Mouse (Mus musculus): ENCODE data around the gene Mrpl52. TPM values are rescaled to one million over a fixed set of nuclear protein-coding genes. Genes with fewer than 3 reads are reported as not detected.

Gene Mrpl52
- total and polyA plus RNA-seq, 3 experiments = 469 to 473 TPM; not detected in 1

DNA sequence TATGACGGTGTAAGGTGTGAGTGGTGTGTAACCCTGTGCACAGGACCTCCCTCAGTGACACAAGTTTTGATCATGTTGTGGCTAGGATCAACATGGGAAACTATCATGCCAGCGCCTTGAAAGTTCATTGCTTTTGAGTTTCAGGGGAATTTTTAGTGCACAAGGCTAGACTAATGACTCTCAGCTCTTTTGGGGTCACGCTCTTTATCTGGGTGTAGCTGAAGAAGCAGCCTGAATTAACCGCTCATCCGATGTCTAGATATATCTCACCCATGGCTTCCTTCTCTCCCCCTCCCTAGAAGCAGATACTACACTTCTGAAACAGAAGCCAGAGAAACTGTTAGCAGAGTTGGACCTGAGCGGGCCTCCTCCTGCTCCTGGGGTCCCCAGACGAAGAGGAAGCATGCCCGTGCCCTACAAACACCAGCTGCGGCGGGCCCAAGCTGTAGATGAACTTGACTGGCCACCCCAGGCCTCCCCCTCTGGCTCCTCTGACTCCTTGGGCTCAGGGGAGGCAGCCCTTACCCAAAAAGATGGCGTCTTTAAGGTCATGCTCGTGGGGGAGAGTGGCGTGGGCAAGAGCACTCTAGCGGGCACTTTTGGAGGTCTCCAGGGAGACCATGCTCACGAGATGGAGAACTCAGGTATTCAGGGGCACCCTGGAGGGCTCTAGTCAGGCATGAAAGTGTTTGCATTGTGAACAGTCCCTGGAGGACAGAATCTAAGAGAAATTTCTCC lies 50.6 kb downstream of the Mrpl52 start:
- Histone ChIP-seq H3K9ac (ENCODE audit: control insufficient read depth, low read depth, low read length, poor library complexity, severe bottlenecking) (peak overlapping the region; percentile 49), H3K9me3 (replicated peaks; ENCODE audit: insufficient read depth, low read length) (no peaks in the 10 kb centered on the region), H3K4me3 (ENCODE audit: control insufficient read depth in 1 of 2, insufficient read depth in 1 of 2, low read depth in 2 of 2, low read length in 2 of 2) (no peak overlapping the region; a peak in 1 of 4 replicates), H3K36me3 (ENCODE audit: control insufficient read depth in 1 of 2, insufficient read depth in 2 of 2, low read length in 2 of 2) (peaks cover 0 to 30% of the 10 kb centered on the region in 2 experiments; a peak in 2 of 4 replicates), H3K27ac (ENCODE audit: control insufficient read depth, low read depth, low read length) (peak overlapping the region; percentile 80), H3K4me1 (ENCODE audit: control insufficient read depth in 1 of 2, insufficient read depth in 2 of 2, low read length in 2 of 2) (peaks cover 22 to 33% of the 10 kb centered on the region in 2 experiments), H3K27me3 (ENCODE audit: control insufficient read depth in 1 of 2, insufficient read depth in 2 of 2, low read length in 2 of 2) (no peaks in the 10 kb centered on the region), H3K79me2 (ENCODE audit: control insufficient read depth, insufficient read depth, low read length, poor library complexity) (no peaks in the 10 kb centered on the region)
- peak; percentile 76 for DNase-seq (ENCODE audit: low read depth, low spot score)
- TF ChIP-seq MAZ (IDR thresholded peaks at IDR 0.05; ENCODE audit: low read depth, low read length) = 0 out of 2 replicates have a peak, but pooled peaks have one; percentile 58
- no peak for TF ChIP-seq MXI1 (IDR thresholded peaks at IDR 0.05; ENCODE audit: low read depth, low read length)
- peak; percentile 32; the same call in 1 of the 2 replicates for TF ChIP-seq HCFC1 (IDR thresholded peaks at IDR 0.05; ENCODE audit: low read depth, low read length)
- peak in 1 of 2 experiments; percentile 48; a peak in 1 of 4 replicates for TF ChIP-seq POLR2A (IDR thresholded peaks at IDR 0.05; ENCODE audit: control insufficient read depth in 1 of 2, insufficient read depth in 1 of 2, low read depth in 1 of 2, low read length in 2 of 2, poor library complexity in 1 of 2)
- TF ChIP-seq TAL1 (IDR thresholded peaks at IDR 0.05; ENCODE audit: low read length) = no peak
- no peak for TF ChIP-seq ZMIZ1 (IDR thresholded peaks at IDR 0.05; ENCODE audit: low read depth, low read length)
- peak; percentile 79; the same call in 1 of the 2 replicates for TF ChIP-seq GATA1 (IDR thresholded peaks at IDR 0.05; ENCODE audit: low read depth, low read length)
- TF ChIP-seq BHLHE40 (IDR thresholded peaks at IDR 0.05; ENCODE audit: borderline replicate concordance, low read depth, low read length) = peak; percentile 60; the same call in 1 of the 2 replicates
- 0 out of 2 replicates have a peak, but pooled peaks have one; percentile 23 for TF ChIP-seq MEF2A (IDR thresholded peaks at IDR 0.05; ENCODE audit: extremely low read depth, insufficient replicate concordance, low read depth, low read length, poor library complexity, severe bottlenecking)
- no peak for TF ChIP-seq POLR2AphosphoS2 (IDR thresholded peaks at IDR 0.05; ENCODE audit: low read length)
- TF ChIP-seq MAX (IDR thresholded peaks at IDR 0.05; ENCODE audit: low read length) = peak; percentile 71
- no peak for TF ChIP-seq RAD21 (IDR thresholded peaks at IDR 0.05; ENCODE audit: low read depth, low read length)
- peak; percentile 63; the same call in 1 of the 2 replicates for TF ChIP-seq RCOR1 (IDR thresholded peaks at IDR 0.05; ENCODE audit: low read depth, low read length)
- TF ChIP-seq E2F4 (IDR thresholded peaks at IDR 0.05; ENCODE audit: borderline replicate concordance, low read depth, low read length) = 0 out of 2 replicates have a peak, but pooled peaks have one; percentile 24
- no peak for TF ChIP-seq UBTF (IDR thresholded peaks at IDR 0.05; ENCODE audit: borderline replicate concordance, insufficient read depth, low read depth, low read length)
- peak; percentile 62 for TF ChIP-seq SIN3A (IDR thresholded peaks at IDR 0.05; ENCODE audit: low read length)
- no peak for TF ChIP-seq MAFK (IDR thresholded peaks at IDR 0.05; ENCODE audit: borderline replicate concordance, low read depth, low read length)
- TF ChIP-seq TBP (IDR thresholded peaks at IDR 0.05; ENCODE audit: low read depth, low read length) = 0 out of 2 replicates have a peak, but pooled peaks have one; percentile 46
- TF ChIP-seq NELFE (IDR thresholded peaks at IDR 0.05; ENCODE audit: low read depth, low read length) = peak; percentile 38; the same call in 1 of the 2 replicates
- TF ChIP-seq ELF1 (IDR thresholded peaks at IDR 0.05; ENCODE audit: low read depth, low read length) = no peak
- TF ChIP-seq NRF1 (IDR thresholded peaks at IDR 0.05; ENCODE audit: insufficient read depth, low read depth, low read length, poor library complexity, severe bottlenecking) = no peak
- no peak for TF ChIP-seq ZNF384 (IDR thresholded peaks at IDR 0.05; ENCODE audit: low read depth, low read length)
- TF ChIP-seq CHD2 (IDR thresholded peaks at IDR 0.05; ENCODE audit: low read length) = no peak
- TF ChIP-seq MYB (IDR thresholded peaks at IDR 0.05; ENCODE audit: low read depth, low read length) = peak; percentile 76
- no peak for TF ChIP-seq SMC3 (IDR thresholded peaks at IDR 0.05; ENCODE audit: low read depth, low read length)
- no peak for TF ChIP-seq CHD1 (IDR thresholded peaks at IDR 0.05; ENCODE audit: low read depth, low read length)
- 0 out of 2 replicates have a peak, but pooled peaks have one; percentile 41 for TF ChIP-seq TCF12 (IDR thresholded peaks at IDR 0.05; ENCODE audit: low read depth, low read length)
- peak; percentile 64; the same call in 1 of the 2 replicates for TF ChIP-seq ETS1 (IDR thresholded peaks at IDR 0.05; ENCODE audit: low read depth, low read length)
- no peak for TF ChIP-seq USF1 (IDR thresholded peaks at IDR 0.05; ENCODE audit: low read depth, low read length)
- no peak; the same call in 1 of the 2 replicates for TF ChIP-seq MYC (IDR thresholded peaks at IDR 0.05; ENCODE audit: low read depth, low read length)
- TF ChIP-seq USF2 (IDR thresholded peaks at IDR 0.05; ENCODE audit: borderline replicate concordance in 1 of 2, insufficient read depth in 1 of 2, low read depth in 1 of 2, low read length in 2 of 2) = no peak
- TF ChIP-seq JUND (IDR thresholded peaks at IDR 0.05; ENCODE audit: low read depth, low read length) = 0 out of 2 replicates have a peak, but pooled peaks have one; percentile 18
- TF ChIP-seq ZKSCAN1 (IDR thresholded peaks at IDR 0.05; ENCODE audit: low read depth, low read length) = no peak
- TF ChIP-seq EP300 (IDR thresholded peaks at IDR 0.05; ENCODE audit: low read depth in 1 of 2, low read length in 2 of 2) = peak; percentile 58 to 83; a peak in 3 of 4 replicates
- TF ChIP-seq CTCF (IDR thresholded peaks at IDR 0.05 in 2 of 3, conservative IDR thresholded peaks at IDR 0.05 in 1 of 3; ENCODE audit: control insufficient read depth in 1 of 3, insufficient read depth in 1 of 3, low read depth in 2 of 3, low read length in 3 of 3, poor library complexity in 1 of 3, severe bottlenecking in 1 of 3) = no peak

All from MEL (cell line).